Mouse (Mus musculus) hindbrain, embryonic 14.5 days (tissue): ENCODE results near the gene Grtp1. TPM values are rescaled to one million over a fixed set of nuclear protein-coding genes. Genes with fewer than 3 reads are reported as not detected.

Source experiments
- ATAC-seq: fragments of 200-750 bp; cut with Nextera tagmentation; 2 replicates; pipeline ENCODE4 v1.8.0; 2017; ENCODE audit warnings: moderate number of reproducible peaks, mild to moderate bottlenecking, moderate TSS enrichment, moderate library complexity; ENCODE audit not compliant: low FRiP score
- DNase-seq: peaks from one replicate; pipeline ENCODE4 v3.0.0-alpha.2; 2015; ENCODE audit warnings: low spot score
- H3K27ac ChIP-seq: fragments of 300-500 bp; sonication (generic); 2 replicates; pipeline ENCODE4 v1.5.1; 2014; ENCODE audit warnings: mild to moderate bottlenecking, moderate library complexity
- H3K27me3 ChIP-seq: fragments of 300-500 bp; sonication (generic); 2 replicates; pipeline ENCODE4 v1.6.1; 2014; ENCODE audit warnings: mild to moderate bottlenecking, low read length, mixed read lengths; ENCODE audit not compliant: control insufficient read depth, insufficient read depth
- H3K36me3 ChIP-seq: fragments of 300-500 bp; sonication (generic); replicated peaks from 2 replicates; pipeline ENCODE4 v1.6.1; 2014; ENCODE audit not compliant: control insufficient read depth, insufficient read depth
- H3K4me1 ChIP-seq: fragments of 300-500 bp; sonication (generic); replicated peaks from 2 replicates; pipeline ENCODE4 v1.6.1; 2014; ENCODE audit warnings: antibody characterized with exemption, low read length, mixed read lengths; ENCODE audit not compliant: control insufficient read depth, insufficient read depth
- H3K4me2 ChIP-seq: fragments of 300-500 bp; sonication (generic); replicated peaks from 2 replicates; pipeline ENCODE4 v1.6.1; 2014; ENCODE audit warnings: mild to moderate bottlenecking, moderate library complexity
- H3K4me3 ChIP-seq: fragments of 300-500 bp; sonication (generic); replicated peaks from 2 replicates; pipeline ENCODE4 v1.5.1; 2014; ENCODE audit warnings: mild to moderate bottlenecking, low read length
- H3K9ac ChIP-seq: fragments of 300-500 bp; sonication (generic); 2 replicates; pipeline ENCODE4 v1.6.1; 2014
- H3K9me3 ChIP-seq: fragments of 300-500 bp; sonication (generic); 2 replicates; pipeline ENCODE4 v1.6.1; 2016; ENCODE audit warnings: low read length; ENCODE audit not compliant: control insufficient read depth
- WGBS: fragments of 180-500 bp; shearing (Covaris S2); extraction: QIAGEN DNeasy Blood & Tissue Kit; methylation state at CpG from one replicate; pipeline ENCODE4 v1.1.7; 2014; 5-methylcytosine and 5-hydroxymethylcytosine counted together
- polyA plus RNA-seq: library from polyadenylated mRNA; unstranded; fragments of >200 nt; fragmentation: Nextera tagmentation; extraction: Ambion mirVana; gene quantifications from 2 replicates; pipeline ENCODE4 v1.2.1, GENCODE M21; 2014

Gene Grtp1
- 11.7 and 12.6 TPM in 2 replicates for polyA plus RNA-seq

- peak within 1 kb of the TSS; percentile 71 for H3K4me3 ChIP-seq
- no peaks in the 10 kb centered on the region; the same call in 1 of the 2 replicates for H3K4me1 ChIP-seq
- WGBS: 1% methylated on average over 51 of the region's 58 CpGs
- no peaks in the 10 kb centered on the region for H3K9me3 ChIP-seq
- no peak within 1 kb of the TSS for H3K27ac ChIP-seq
- peak within 1 kb of the TSS; percentile 78 for H3K4me2 ChIP-seq
- H3K9ac ChIP-seq: peak within 1 kb of the TSS; percentile 73
- DNase-seq (no peak), ATAC-seq (peak; percentile 77)
- no peaks in the 10 kb centered on the region for H3K36me3 ChIP-seq
- peaks cover 27% of the 10 kb centered on the region for H3K27me3 ChIP-seq
Observed at GRCm38 (mm10) chr8:13200301-13201012, at the start of gene Grtp1. Grtp1 (minus strand) TSS chr8:13200620.

DNA sequence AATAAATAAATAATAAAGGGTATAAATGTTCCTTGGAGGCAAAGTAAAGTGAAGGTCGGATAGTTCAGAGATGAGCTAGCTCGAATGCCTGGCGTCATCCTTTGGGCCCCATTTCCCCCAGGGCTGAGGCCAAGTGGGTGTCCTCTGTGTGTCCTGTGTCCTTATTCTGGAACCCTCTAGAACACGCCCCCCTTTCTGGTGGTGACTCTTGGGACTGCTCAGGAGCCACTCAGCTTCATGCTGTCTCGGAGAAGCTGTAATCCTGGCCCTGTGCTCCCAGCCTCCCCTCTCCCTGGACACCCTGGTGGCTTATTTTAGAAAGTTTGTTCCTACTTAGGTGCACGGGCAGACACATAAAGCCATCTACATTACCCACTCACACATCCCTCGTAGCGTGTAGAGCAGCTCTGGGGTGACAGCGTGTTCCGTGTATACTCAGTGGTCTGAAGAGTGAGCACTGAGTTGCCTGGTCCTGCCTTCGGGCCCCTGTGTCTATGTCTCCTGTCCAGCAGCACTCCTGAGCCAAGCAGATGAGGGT, 44.0 kb upstream of the Grtp1 start:
- no peaks in the 10 kb centered on the region for H3K36me3 ChIP-seq
- DNase-seq (no peak), ATAC-seq (no peak)
- WGBS: 91% methylated on average over 11 of the region's 11 CpGs
- H3K4me3 ChIP-seq: no peak overlapping the region
- H3K9ac ChIP-seq: no peak overlapping the region
- no peak overlapping the region for H3K27ac ChIP-seq
- no peaks in the 10 kb centered on the region for H3K9me3 ChIP-seq
- H3K4me2 ChIP-seq: no peak overlapping the region
- no peaks in the 10 kb centered on the region for H3K4me1 ChIP-seq
- no peaks in the 10 kb centered on the region for H3K27me3 ChIP-seq

DNA sequence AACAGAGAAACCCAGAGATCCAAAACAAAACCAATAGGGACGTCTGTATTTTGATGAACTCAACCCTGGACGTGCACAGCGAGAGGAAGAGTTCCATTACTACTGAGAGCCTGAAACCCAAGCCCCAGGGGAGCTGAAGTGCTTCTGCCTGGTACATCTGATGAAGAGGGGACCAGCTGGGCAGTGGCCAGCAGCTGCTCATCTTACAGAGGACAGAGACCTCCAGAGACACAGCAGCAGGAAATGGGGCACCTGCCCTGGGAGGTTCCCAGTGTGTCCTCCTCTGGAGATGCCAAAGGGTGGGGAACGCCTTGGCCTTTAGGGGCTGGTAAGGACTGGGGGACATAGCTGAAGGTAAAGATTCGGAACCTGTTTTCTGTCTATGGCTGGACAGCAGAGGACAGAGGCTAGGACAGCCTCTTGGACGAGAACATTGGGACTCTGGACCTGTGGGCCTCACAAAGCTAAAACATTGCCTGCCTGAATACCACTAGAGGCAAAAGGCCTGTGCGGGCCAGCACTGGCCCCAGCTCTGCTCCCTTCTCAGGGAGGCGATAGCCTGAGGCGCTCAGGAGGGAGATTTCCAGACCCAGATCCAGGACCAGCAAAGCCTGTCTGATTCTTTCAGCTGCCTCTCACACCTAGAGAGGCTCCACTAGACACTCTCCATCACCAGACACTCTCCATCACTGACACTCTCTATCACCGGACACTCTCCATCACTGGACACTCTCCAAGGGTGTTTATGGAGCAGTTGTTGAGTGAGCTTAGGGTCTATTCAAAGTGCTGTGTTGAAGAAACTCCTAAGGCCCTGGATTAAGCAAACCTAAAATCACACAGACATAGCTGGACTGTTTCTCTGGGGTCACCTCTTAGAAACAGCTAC, 42.8 kb upstream of the Grtp1 start:
- Histone ChIP-seq H3K36me3 (no peaks in the 10 kb centered on the region), H3K27me3 (no peaks in the 10 kb centered on the region), H3K4me2 (no peak overlapping the region), H3K27ac (no peak overlapping the region), H3K4me1 (no peaks in the 10 kb centered on the region), H3K9me3 (no peaks in the 10 kb centered on the region), H3K9ac (no peak overlapping the region), H3K4me3 (no peak overlapping the region)
- no peak for DNase-seq
- ATAC-seq: no peak
- WGBS: 79% methylated on average over 10 of the region's 10 CpGs

DNA sequence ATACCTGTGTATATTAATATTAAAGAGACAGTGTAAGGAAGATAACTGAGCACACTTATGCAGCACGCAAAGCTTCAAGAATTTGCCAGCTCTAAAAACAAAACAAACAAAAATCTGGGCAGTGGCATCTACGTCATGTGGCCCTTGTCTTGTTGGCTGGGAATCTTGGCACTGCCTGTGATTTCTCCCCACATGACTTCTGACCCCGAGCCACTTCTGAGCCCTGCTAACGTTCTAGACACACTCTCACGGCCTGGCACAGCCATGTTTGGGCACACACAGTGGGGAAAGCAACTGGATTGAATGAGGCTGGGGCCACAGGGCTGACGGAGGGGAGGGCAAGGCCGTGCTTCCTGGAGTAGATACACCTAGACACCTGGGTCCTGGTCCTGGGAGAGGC, 40.3 kb upstream of the Grtp1 start:
- Histone ChIP-seq H3K4me2 (no peak overlapping the region), H3K36me3 (no peaks in the 10 kb centered on the region), H3K4me1 (no peaks in the 10 kb centered on the region), H3K4me3 (no peak overlapping the region), H3K27me3 (no peaks in the 10 kb centered on the region), H3K9ac (no peak overlapping the region), H3K9me3 (no peaks in the 10 kb centered on the region), H3K27ac (no peak overlapping the region)
- no peak for ATAC-seq
- WGBS: 87% methylated on average over 7 of the region's 7 CpGs
- DNase-seq: no peak

DNA sequence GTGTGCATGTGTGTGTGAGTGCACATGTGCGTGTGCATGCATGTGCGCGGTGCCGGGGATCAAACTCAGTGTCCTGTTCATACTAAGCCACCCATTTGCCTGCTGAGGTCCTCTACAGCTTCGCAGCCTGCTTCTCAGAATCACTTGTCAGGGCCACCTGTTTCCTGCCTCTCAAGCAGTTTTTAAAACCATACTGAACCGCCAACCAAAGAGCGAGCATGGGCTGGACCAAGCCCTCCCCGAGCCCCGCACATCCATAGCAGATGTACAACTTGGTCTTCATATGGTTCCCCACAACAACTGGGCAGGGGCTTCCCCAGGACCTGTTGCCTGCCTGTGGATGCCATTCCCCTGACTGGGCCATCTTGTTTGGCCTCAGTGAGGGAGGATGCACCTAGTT, 39.6 kb upstream of the Grtp1 start:
- ATAC-seq (no peak), DNase-seq (no peak)
- Histone ChIP-seq H3K4me1 (no peaks in the 10 kb centered on the region), H3K9ac (no peak overlapping the region), H3K4me2 (no peak overlapping the region), H3K27ac (no peak overlapping the region), H3K9me3 (no peaks in the 10 kb centered on the region), H3K36me3 (no peaks in the 10 kb centered on the region), H3K4me3 (no peak overlapping the region), H3K27me3 (no peaks in the 10 kb centered on the region)
- WGBS: 92% methylated on average over 9 of the region's 9 CpGs

DNA sequence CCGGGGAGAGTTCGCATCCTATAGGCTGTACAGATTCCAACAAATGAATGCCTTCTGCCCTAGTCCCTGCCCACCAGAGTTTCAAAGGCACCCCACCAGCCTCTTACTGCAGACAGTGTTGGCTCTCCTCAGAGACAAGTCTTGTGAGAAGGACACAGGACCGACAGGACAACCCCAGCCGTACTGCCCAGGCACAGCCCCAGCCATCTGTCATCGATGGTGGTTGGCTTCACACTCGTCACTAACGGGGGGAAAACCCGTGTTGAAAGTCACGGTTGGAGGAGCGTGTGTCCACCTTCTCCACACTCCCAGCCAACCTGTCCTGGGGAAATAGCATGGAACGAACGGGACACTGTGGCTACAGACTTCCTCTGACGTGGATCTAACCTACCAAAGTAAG, 34.4 kb upstream of the Grtp1 start:
- H3K36me3 ChIP-seq: no peaks in the 10 kb centered on the region
- no peak overlapping the region for H3K9ac ChIP-seq
- no peak for ATAC-seq
- no peaks in the 10 kb centered on the region for H3K27me3 ChIP-seq
- H3K27ac ChIP-seq: no peak overlapping the region
- no peak overlapping the region for H3K4me3 ChIP-seq
- H3K4me2 ChIP-seq: no peak overlapping the region
- no peaks in the 10 kb centered on the region for H3K4me1 ChIP-seq
- 88% methylated on average over 13 of the region's 13 CpGs for WGBS
- no peak for DNase-seq
- no peaks in the 10 kb centered on the region for H3K9me3 ChIP-seq

DNA sequence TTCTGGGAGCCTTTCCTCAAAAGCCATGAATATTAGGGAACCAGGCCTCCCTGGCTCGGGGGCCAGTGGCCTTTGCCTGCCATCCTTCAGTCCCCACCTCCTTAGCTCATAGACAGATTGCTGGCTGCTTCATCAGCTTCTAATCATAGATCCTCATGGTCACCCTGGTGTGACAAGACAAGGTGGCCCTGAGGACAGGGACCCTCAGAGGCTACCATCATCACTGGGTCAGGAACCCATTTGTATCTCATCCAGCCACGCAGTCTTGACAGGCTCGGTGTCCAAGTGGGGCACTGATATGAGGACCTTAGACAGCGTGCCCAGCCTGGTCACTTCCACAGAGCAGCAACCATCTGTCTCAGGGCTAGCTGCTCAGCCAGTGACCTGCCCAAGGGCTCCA, 30.1 kb upstream of the Grtp1 start:
- no peak overlapping the region for H3K4me3 ChIP-seq
- ATAC-seq: no peak
- no peaks in the 10 kb centered on the region for H3K36me3 ChIP-seq
- no peaks in the 10 kb centered on the region for H3K9me3 ChIP-seq
- no peaks in the 10 kb centered on the region for H3K4me1 ChIP-seq
- H3K9ac ChIP-seq: no peak overlapping the region
- DNase-seq: no peak
- H3K4me2 ChIP-seq: no peak overlapping the region
- no peak overlapping the region for H3K27ac ChIP-seq
- 93% methylated on average over 4 of the region's 4 CpGs for WGBS
- no peaks in the 10 kb centered on the region for H3K27me3 ChIP-seq

DNA sequence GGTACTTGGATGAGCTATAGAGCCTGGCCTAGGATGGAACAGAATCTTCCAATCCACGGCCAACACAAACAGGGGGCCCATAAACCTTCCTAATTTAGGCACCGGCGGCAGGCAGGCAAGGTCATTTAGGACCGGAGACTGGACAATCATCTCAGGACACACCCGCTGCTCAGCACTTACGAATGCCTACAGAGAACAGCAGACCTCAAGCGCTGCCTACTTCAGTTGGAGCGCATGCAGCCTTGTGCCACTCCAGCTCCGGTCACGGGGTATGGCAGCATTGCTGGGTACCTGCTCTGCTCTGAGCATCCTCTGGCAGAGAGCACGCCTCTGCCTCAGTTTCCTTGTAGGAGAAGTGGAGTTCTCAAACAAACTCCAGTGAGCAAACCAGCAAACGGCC, 29.4 kb upstream of the Grtp1 start:
- Histone ChIP-seq H3K36me3 (no peaks in the 10 kb centered on the region), H3K27me3 (no peaks in the 10 kb centered on the region), H3K27ac (no peak overlapping the region), H3K9me3 (no peaks in the 10 kb centered on the region), H3K4me2 (no peak overlapping the region), H3K4me3 (no peak overlapping the region), H3K9ac (no peak overlapping the region), H3K4me1 (no peaks in the 10 kb centered on the region)
- WGBS: 91% methylated on average over 12 of the region's 12 CpGs
- DNase-seq (no peak), ATAC-seq (no peak)

GRCm38 (mm10) chr8:13228923-13229610, 28.6 kb upstream of the Grtp1 start:
- H3K36me3 ChIP-seq: no peaks in the 10 kb centered on the region
- H3K9me3 ChIP-seq: no peaks in the 10 kb centered on the region
- ATAC-seq: no peak
- no peaks in the 10 kb centered on the region for H3K4me1 ChIP-seq
- DNase-seq: no peak
- no peak overlapping the region for H3K9ac ChIP-seq
- WGBS: 57% methylated on average over 9 of the region's 9 CpGs
- no peak overlapping the region for H3K27ac ChIP-seq
- no peak overlapping the region for H3K4me3 ChIP-seq
- H3K4me2 ChIP-seq: no peak overlapping the region
- no peaks in the 10 kb centered on the region for H3K27me3 ChIP-seq
